Mouse (Mus musculus) gastrocnemius, postnatal 4 days (tissue): ENCODE measurements around the gene Olfr771. TPM values are rescaled to one million over a fixed set of nuclear protein-coding genes. Genes with fewer than 3 reads are reported as not detected.
"Not testable (repeated sequence)": the region's sequence is repeated elsewhere in the genome, so short reads cannot be mapped to it uniquely, and the experiment has no call there.

Experiments used
- DNase-seq, 2 experiments: peaks; one replicate each; pipeline ENCODE4 v3.0.0; 2021 to 2022; ENCODE audit warnings: low spot score in 2 of 2, mixed read lengths in 2 of 2
- long read RNA-seq, 2 experiments: library from polyadenylated mRNA; stranded (forward); transcript quantifications; one replicate each; pipeline ENCODE4 v2.0.0; 2021
- total RNA-seq, 2 experiments: library from RNA; stranded (reverse); gene quantifications; 2 replicates each; pipeline ENCODE4 v1.2.3; 2021

The Olfr771 gene
- total RNA-seq = not detected
- long read RNA-seq, experiment 1 = 0 reads
- long read RNA-seq, experiment 2 = 0 reads

DNA sequence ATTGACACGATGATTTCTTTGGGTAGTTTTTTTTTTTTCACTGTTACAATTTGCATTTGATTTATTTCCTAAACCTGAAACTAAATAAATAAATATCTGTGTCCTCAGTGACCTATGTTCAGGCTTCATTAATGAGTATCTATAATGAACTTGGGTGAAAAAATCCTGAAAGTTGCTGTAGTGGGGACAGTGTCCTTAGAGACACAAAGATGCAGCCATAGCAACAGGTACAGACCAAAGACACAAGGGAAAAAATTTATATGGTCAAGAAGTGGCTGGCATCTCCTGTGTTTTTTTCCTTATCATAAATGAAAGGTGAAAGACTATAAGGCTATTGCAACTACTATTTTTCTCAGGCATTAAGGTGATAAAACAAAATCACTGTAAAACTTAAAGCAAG lies at the start of gene Olfr771:
Olfr771 (minus strand) TSS at position 101 of the 400 bp plus-strand sequence.
- no peak for DNase-seq

DNA sequence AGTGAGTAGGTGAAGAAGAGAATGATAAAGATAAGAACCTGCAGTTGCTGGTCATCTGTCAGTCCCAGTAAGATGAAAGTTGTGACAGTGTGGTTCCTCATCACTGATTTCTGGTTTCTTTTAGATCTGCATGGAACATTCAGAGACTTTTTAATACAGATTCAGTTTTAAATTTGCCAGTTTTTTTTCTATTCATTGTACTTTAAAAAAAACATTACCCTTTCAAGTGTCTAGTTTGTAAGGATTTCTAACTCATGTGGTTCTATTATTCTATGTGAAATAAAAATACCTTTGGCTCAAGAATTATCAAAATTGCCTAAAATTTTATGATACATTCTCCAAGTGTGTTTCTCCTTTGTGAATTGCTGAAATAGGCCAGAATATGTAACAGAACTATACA lies 22.8 kb upstream of the Olfr771 start, which contains the start of gene Olfr773:
Olfr773 (minus strand) TSS at position 101 of the 400 bp plus-strand sequence.
- not testable (repeated sequence) for DNase-seq

DNA sequence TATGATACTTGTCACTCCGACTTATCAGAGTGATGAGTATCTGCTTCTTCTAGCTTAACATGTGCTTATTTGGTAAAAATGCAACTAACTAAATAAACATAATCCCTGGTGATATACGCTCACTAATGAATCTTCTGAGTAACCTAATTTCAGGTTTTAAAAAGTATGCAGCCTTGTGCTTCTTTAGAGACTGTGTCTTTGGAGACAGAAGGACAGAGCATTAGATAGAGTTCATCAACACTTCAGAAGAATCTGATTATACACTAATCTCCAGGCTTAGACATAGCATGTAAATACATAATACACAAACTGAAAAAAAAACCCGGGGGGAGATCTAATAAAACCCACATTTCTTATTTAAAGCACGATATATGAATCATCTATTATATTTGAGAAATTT lies 13.3 kb upstream of the Olfr771 start, which contains the start of gene Olfr772:
Olfr772 (minus strand) TSS at position 101 of the 400 bp plus-strand sequence.
- DNase-seq = not testable (repeated sequence)

- no peak for DNase-seq
These were observed 25.7 kb downstream of the Olfr771 start, which contains the start of gene Olfr770 for GRCm38 (mm10) chr10:129138898-129139297. Gene Olfr770 (minus strand): TSS chr10:129138998.

- DNase-seq = no peak
These were observed 46.8 kb downstream of the Olfr771 start, which contains the start of gene Olfr769 for GRCm38 (mm10) chr10:129117761-129118160. Gene Olfr769 (minus strand): TSS chr10:129117861.

DNA sequence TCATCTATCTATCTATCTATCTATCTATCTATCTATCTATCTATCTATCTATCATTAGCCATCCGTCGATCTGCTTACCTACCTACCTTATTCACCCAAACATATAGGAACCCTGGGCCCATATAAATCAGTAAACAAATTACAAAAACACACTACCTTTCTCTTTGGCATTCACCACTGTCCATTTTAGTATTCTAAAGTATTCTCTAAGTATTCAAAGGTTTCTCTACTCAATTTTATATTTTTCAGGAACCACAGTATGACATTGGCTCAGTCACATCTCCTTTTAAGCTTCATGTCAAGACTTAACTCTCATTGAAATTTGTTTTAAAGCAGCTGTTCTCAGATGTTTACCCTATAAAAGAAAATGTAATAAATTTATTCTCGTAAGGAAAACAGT lies 49.4 kb downstream of the Olfr771 start:
- DNase-seq = no peak

Other genes with a start within 250 kb of the Olfr771 start
- 10 to 100 TPM; 11.7 to 12.1 TPM for gene Rdh5, start 241.9 kb downstream of the Olfr771 start, total RNA-seq
- gene Bloc1s1, start 240.7 kb downstream of the Olfr771 start, total RNA-seq = 100 to 1,000 TPM; 218 to 231 TPM
- gene Itga7, start 230.9 kb downstream of the Olfr771 start, total RNA-seq = 100 to 1,000 TPM; 148 to 157 TPM
- under 1 TPM in 1 of 2 experiments, not detected in 1; 0.73 TPM for gene Mettl7b, start 203.8 kb downstream of the Olfr771 start, total RNA-seq
- not detected for gene Olfr9, start 175.3 kb downstream of the Olfr771 start, total RNA-seq
- gene Olfr763, start 154.0 kb downstream of the Olfr771 start, total RNA-seq = not detected
- gene Olfr764-ps1, start 124.9 kb downstream of the Olfr771 start, total RNA-seq = not detected
- gene Olfr765, start 114.8 kb downstream of the Olfr771 start, total RNA-seq = not detected
- not detected for gene Olfr766-ps1, start 95.8 kb downstream of the Olfr771 start, total RNA-seq
- not detected for gene Olfr767, start 81.8 kb downstream of the Olfr771 start, total RNA-seq
- not detected for gene Olfr768, start 65.4 kb downstream of the Olfr771 start, total RNA-seq
- not detected for gene Olfr769, start 46.9 kb downstream of the Olfr771 start, total RNA-seq
- not detected for gene Olfr770, start 25.8 kb downstream of the Olfr771 start, total RNA-seq
- gene Olfr772, start 13.2 kb upstream of the Olfr771 start, total RNA-seq = not detected
- not detected for gene Olfr773, start 22.7 kb upstream of the Olfr771 start, total RNA-seq
- not detected for gene Olfr774, start 71.5 kb upstream of the Olfr771 start, total RNA-seq
- gene Olfr775, start 83.7 kb upstream of the Olfr771 start, total RNA-seq = not detected
- gene Olfr776, start 94.4 kb upstream of the Olfr771 start, total RNA-seq = not detected
- gene Olfr777, start 106.7 kb upstream of the Olfr771 start, total RNA-seq = not detected
- gene Olfr780, start 153.4 kb upstream of the Olfr771 start, total RNA-seq = not detected
- gene Olfr781, start 164.1 kb upstream of the Olfr771 start, total RNA-seq = not detected
- not detected for gene Olfr782, start 184.1 kb upstream of the Olfr771 start, total RNA-seq
- under 1 TPM in 1 of 2 experiments, not detected in 1; 0.07 TPM for gene Olfr784, start 219.3 kb upstream of the Olfr771 start, total RNA-seq
- not detected for gene Olfr785, start 240.7 kb upstream of the Olfr771 start, total RNA-seq